In genomic region chr19:3923586-3923985, GRCm38 (mm10) we compare ENCODE assay signal across 8 mouse cellular contexts. TPM values are rescaled to one million over a fixed set of nuclear protein-coding genes. Genes with fewer than 3 reads are reported as not detected.
DNase-seq lines count a peak whose midpoint lies in the region; ATAC-seq lines count a peak whose summit lies in the region.

No protein-coding gene starts in this region.

- H3K4me2 ChIP-seq in neural tube, embryonic 15.5 days: no peak overlapping the region
- H3K4me2 ChIP-seq in limb, embryonic 15.5 days: no peak overlapping the region
- no peak overlapping the region for H3K4me2 ChIP-seq in stomach, embryonic 16.5 days (ENCODE audit: low read depth, low read length)
- H3K4me2 ChIP-seq in hindbrain, embryonic 11.5 days (replicated peaks; ENCODE audit: low read depth, low read length): no peak overlapping the region

- DNase-seq in adrenal gland, postnatal 10 days: peak; percentile 52
- DNase-seq in adrenal gland, adult 18-20 months (ENCODE audit: low spot score in 2 of 2): no peak
- DNase-seq in neural tube, embryonic 10.5 days (ENCODE audit: extremely low spot score, low spot score): no peak
- DNase-seq in hindbrain, embryonic 11.5 days (ENCODE audit: low spot score): no peak

- H3K27me3 ChIP-seq in neural tube, embryonic 15.5 days (replicated peaks): no peaks in the 10 kb centered on the region
- no peaks in the 10 kb centered on the region for H3K27me3 ChIP-seq in limb, embryonic 15.5 days
- no peaks in the 10 kb centered on the region for H3K27me3 ChIP-seq in stomach, embryonic 16.5 days (ENCODE audit: control insufficient read depth, insufficient read depth, low read length)
- H3K27me3 ChIP-seq in hindbrain, embryonic 11.5 days (ENCODE audit: control insufficient read depth, insufficient read depth, low read length): no peaks in the 10 kb centered on the region

- no peaks in the 10 kb centered on the region for H3K9me3 ChIP-seq in neural tube, embryonic 15.5 days (replicated peaks)
- no peaks in the 10 kb centered on the region for H3K9me3 ChIP-seq in limb, embryonic 15.5 days
- H3K9me3 ChIP-seq in stomach, embryonic 16.5 days (replicated peaks; ENCODE audit: control insufficient read depth, low read length): no peaks in the 10 kb centered on the region
- no peaks in the 10 kb centered on the region for H3K9me3 ChIP-seq in hindbrain, embryonic 11.5 days (ENCODE audit: control insufficient read depth, low read length)

- H3K4me3 ChIP-seq in neural tube, embryonic 15.5 days (replicated peaks): no peak overlapping the region
- H3K4me3 ChIP-seq in limb, embryonic 15.5 days: no peak overlapping the region
- H3K4me3 ChIP-seq in stomach, embryonic 16.5 days (replicated peaks; ENCODE audit: low read length): no peak overlapping the region
- no peak overlapping the region for H3K4me3 ChIP-seq in hindbrain, embryonic 11.5 days (ENCODE audit: low read depth, low read length)

- H3K27ac ChIP-seq in neural tube, embryonic 15.5 days (replicated peaks): 0 out of 2 replicates have a peak overlapping the region, but pooled peaks have one; percentile 9
- peak overlapping the region; percentile 35 for H3K27ac ChIP-seq in limb, embryonic 15.5 days
- peak overlapping the region; percentile 34 for H3K27ac ChIP-seq in stomach, embryonic 16.5 days (ENCODE audit: low read length)
- H3K27ac ChIP-seq in hindbrain, embryonic 11.5 days (ENCODE audit: low read depth, low read length): no peak overlapping the region

- H3K4me1 ChIP-seq in neural tube, embryonic 15.5 days: no peaks in the 10 kb centered on the region
- peaks cover 18% of the 10 kb centered on the region for H3K4me1 ChIP-seq in limb, embryonic 15.5 days
- peaks cover 8% of the 10 kb centered on the region; the same call in 1 of the 2 replicates for H3K4me1 ChIP-seq in stomach, embryonic 16.5 days (ENCODE audit: control insufficient read depth, insufficient read depth, low read length)
- H3K4me1 ChIP-seq in hindbrain, embryonic 11.5 days (replicated peaks; ENCODE audit: control insufficient read depth, insufficient read depth, low read length): 0 out of 2 replicates have a peak, but pooled peaks cover 3% of the 10 kb centered on the region

- no peaks in the 10 kb centered on the region for H3K36me3 ChIP-seq in neural tube, embryonic 15.5 days
- H3K36me3 ChIP-seq in limb, embryonic 15.5 days: no peaks in the 10 kb centered on the region
- no peaks in the 10 kb centered on the region for H3K36me3 ChIP-seq in stomach, embryonic 16.5 days (ENCODE audit: control insufficient read depth, insufficient read depth, low read length)
- no peaks in the 10 kb centered on the region for H3K36me3 ChIP-seq in hindbrain, embryonic 11.5 days (ENCODE audit: control insufficient read depth, insufficient read depth, low read length)

- no peak overlapping the region for H3K9ac ChIP-seq in neural tube, embryonic 15.5 days (replicated peaks)
- H3K9ac ChIP-seq in limb, embryonic 15.5 days: no peak overlapping the region
- no peak overlapping the region for H3K9ac ChIP-seq in stomach, embryonic 16.5 days (ENCODE audit: low read length)
- no peak overlapping the region for H3K9ac ChIP-seq in hindbrain, embryonic 11.5 days (ENCODE audit: low read depth, low read length)

- ATAC-seq in neural tube, embryonic 15.5 days (ENCODE audit: low FRiP score): no peak; the same call in 1 of the 2 replicates
- ATAC-seq in limb, embryonic 15.5 days (ENCODE audit: insufficient number of reproducible peaks, low FRiP score, low TSS enrichment, low read depth): peak; percentile 42; the same call in 1 of the 2 replicates
- ATAC-seq in stomach, embryonic 16.5 days (ENCODE audit: insufficient read depth, low FRiP score): 0 out of 2 replicates have a peak, but pooled peaks have one; percentile 27
- ATAC-seq in CD4-positive, CD25-positive, alpha-beta regulatory T cell, adult 4 months: no peak
- ATAC-seq in hindbrain, embryonic 11.5 days (ENCODE audit: low FRiP score): no peak

- WGBS in neural tube, embryonic 15.5 days: 65% methylated on average over 13 of the region's 13 CpGs
- 54% methylated on average over 13 of the region's 13 CpGs for WGBS in limb, embryonic 15.5 days
- WGBS in stomach, embryonic 16.5 days: 49% methylated on average over 13 of the region's 13 CpGs
- WGBS in hindbrain, embryonic 11.5 days: 57% methylated on average over 13 of the region's 13 CpGs

RNA-seq across cellular contexts. Expression of gene Aldh3b1, which starts 6.0 kb away (rescaled TPM):
- total RNA-seq in adrenal gland, postnatal 10 days (2021): 10 to 100 TPM; 50.9 to 71.0 TPM
- 100 to 1,000 TPM in 1 of 2 experiments, 10 to 100 TPM in 1; 14.4 to 169 TPM for total RNA-seq in adrenal gland, adult 18-20 months (2021)
- polyA plus RNA-seq in neural tube, embryonic 15.5 days (2015; fragmentation: Nextera tagmentation; extraction: Ambion mirVana): 2.5 and 3.8 TPM in 2 replicates
- polyA plus RNA-seq in limb, embryonic 15.5 days (2015; fragmentation: Nextera tagmentation; extraction: Ambion mirVana): 2.7 and 4.2 TPM in 2 replicates
- polyA plus RNA-seq in stomach, embryonic 16.5 days (2015; fragmentation: Nextera tagmentation; extraction: Ambion mirVana): 3.5 and 4.9 TPM in 2 replicates
- under 1 TPM in 1 of 2 experiments, not detected in 1; 0.85 TPM for polyA plus RNA-seq in CD4-positive, CD25-positive, alpha-beta regulatory T cell, adult 4 months (2017; shearing (Covaris generic))
- polyA plus RNA-seq in hindbrain, embryonic 11.5 days (2014; fragmentation: Nextera tagmentation; extraction: Ambion mirVana): 0.59 and 1.4 TPM in 2 replicates

RNA-seq across cellular contexts. Expression of gene Ndufs8, which starts 11.0 kb away (rescaled TPM):
- 100 to 1,000 TPM; 409 to 436 TPM for total RNA-seq in adrenal gland, postnatal 10 days (2021)
- total RNA-seq in adrenal gland, adult 18-20 months (2021): 100 to 1,000 TPM; 344 to 380 TPM
- 308 and 330 TPM in 2 replicates for polyA plus RNA-seq in neural tube, embryonic 15.5 days (2015; fragmentation: Nextera tagmentation; extraction: Ambion mirVana)
- polyA plus RNA-seq in limb, embryonic 15.5 days (2015; fragmentation: Nextera tagmentation; extraction: Ambion mirVana): 244 and 254 TPM in 2 replicates
- 271 and 298 TPM in 2 replicates for polyA plus RNA-seq in stomach, embryonic 16.5 days (2015; fragmentation: Nextera tagmentation; extraction: Ambion mirVana)
- polyA plus RNA-seq in CD4-positive, CD25-positive, alpha-beta regulatory T cell, adult 4 months (2017; shearing (Covaris generic)): 100 to 1,000 TPM; 219 to 234 TPM
- 240 and 258 TPM in 2 replicates for polyA plus RNA-seq in hindbrain, embryonic 11.5 days (2014; fragmentation: Nextera tagmentation; extraction: Ambion mirVana)

RNA-seq across cellular contexts. Expression of gene Unc93b1, which starts 11.4 kb away (rescaled TPM):
- 10 to 100 TPM; 42.5 to 47.5 TPM for total RNA-seq in adrenal gland, postnatal 10 days (2021)
- total RNA-seq in adrenal gland, adult 18-20 months (2021): 10 to 100 TPM; 53.3 to 64.4 TPM
- 15.0 and 20.6 TPM in 2 replicates for polyA plus RNA-seq in neural tube, embryonic 15.5 days (2015; fragmentation: Nextera tagmentation; extraction: Ambion mirVana)
- polyA plus RNA-seq in limb, embryonic 15.5 days (2015; fragmentation: Nextera tagmentation; extraction: Ambion mirVana): 26.1 and 30.5 TPM in 2 replicates
- polyA plus RNA-seq in stomach, embryonic 16.5 days (2015; fragmentation: Nextera tagmentation; extraction: Ambion mirVana): 25.6 and 29.9 TPM in 2 replicates
- 10 to 100 TPM; 20.8 to 54.2 TPM for polyA plus RNA-seq in CD4-positive, CD25-positive, alpha-beta regulatory T cell, adult 4 months (2017; shearing (Covaris generic))
- polyA plus RNA-seq in hindbrain, embryonic 11.5 days (2014; fragmentation: Nextera tagmentation; extraction: Ambion mirVana): 5.1 and 6.4 TPM in 2 replicates

RNA-seq across cellular contexts. Expression of gene Tcirg1, which starts 16.7 kb away (rescaled TPM):
- total RNA-seq in adrenal gland, postnatal 10 days (2021): 10 to 100 TPM; 40.7 to 52.9 TPM
- 10 to 100 TPM; 66.3 to 84.7 TPM for total RNA-seq in adrenal gland, adult 18-20 months (2021)
- polyA plus RNA-seq in neural tube, embryonic 15.5 days (2015; fragmentation: Nextera tagmentation; extraction: Ambion mirVana): 20.3 and 29.0 TPM in 2 replicates
- 46.3 and 52.4 TPM in 2 replicates for polyA plus RNA-seq in limb, embryonic 15.5 days (2015; fragmentation: Nextera tagmentation; extraction: Ambion mirVana)
- polyA plus RNA-seq in stomach, embryonic 16.5 days (2015; fragmentation: Nextera tagmentation; extraction: Ambion mirVana): 43.1 and 46.6 TPM in 2 replicates
- polyA plus RNA-seq in CD4-positive, CD25-positive, alpha-beta regulatory T cell, adult 4 months (2017; shearing (Covaris generic)): 100 to 1,000 TPM in 1 of 2 experiments, 10 to 100 TPM in 1; 51.3 to 100 TPM
- polyA plus RNA-seq in hindbrain, embryonic 11.5 days (2014; fragmentation: Nextera tagmentation; extraction: Ambion mirVana): 10.7 and 11.6 TPM in 2 replicates

RNA-seq across cellular contexts. Expression of gene Aldh3b3, which starts 34.9 kb away (rescaled TPM):
- total RNA-seq in adrenal gland, postnatal 10 days (2021): under 1 TPM; 0.63 to 0.76 TPM
- 1 to 10 TPM in 1 of 2 experiments, under 1 TPM in 1; 0.29 to 1.0 TPM for total RNA-seq in adrenal gland, adult 18-20 months (2021)
- polyA plus RNA-seq in neural tube, embryonic 15.5 days (2015; fragmentation: Nextera tagmentation; extraction: Ambion mirVana): not detected in 2 replicates
- 3.7 and 6.7 TPM in 2 replicates for polyA plus RNA-seq in limb, embryonic 15.5 days (2015; fragmentation: Nextera tagmentation; extraction: Ambion mirVana)
- 0.39 and 0.92 TPM in 2 replicates for polyA plus RNA-seq in stomach, embryonic 16.5 days (2015; fragmentation: Nextera tagmentation; extraction: Ambion mirVana)
- not detected for polyA plus RNA-seq in CD4-positive, CD25-positive, alpha-beta regulatory T cell, adult 4 months (2017; shearing (Covaris generic))
- polyA plus RNA-seq in hindbrain, embryonic 11.5 days (2014; fragmentation: Nextera tagmentation; extraction: Ambion mirVana): not detected in 2 replicates

Comparison
In these comparisons a context has a peak if more than half of its experiments do, and no peak if none do; other contexts are left out.
1. ATAC-seq: peak in limb, embryonic 15.5 days (single experiment) and stomach, embryonic 16.5 days (single experiment); none in neural tube, embryonic 15.5 days (single experiment), CD4-positive, CD25-positive, alpha-beta regulatory T cell, adult 4 months (single experiment) and hindbrain, embryonic 11.5 days (single experiment).